Mouse (Mus musculus) naive thymus-derived CD4-positive, alpha-beta T cell, adult 2 months (primary cell): ENCODE results near the gene Amotl1.
"Not testable (repeated sequence)": the region's sequence is repeated elsewhere in the genome, so short reads cannot be mapped to it uniquely, and the experiment has no call there.

Experiments
- DNase-seq: peaks from one replicate; pipeline ENCODE4 v3.0.0-alpha.2; 2011; ENCODE audit warnings: low read depth

Gene Amotl1

DNA sequence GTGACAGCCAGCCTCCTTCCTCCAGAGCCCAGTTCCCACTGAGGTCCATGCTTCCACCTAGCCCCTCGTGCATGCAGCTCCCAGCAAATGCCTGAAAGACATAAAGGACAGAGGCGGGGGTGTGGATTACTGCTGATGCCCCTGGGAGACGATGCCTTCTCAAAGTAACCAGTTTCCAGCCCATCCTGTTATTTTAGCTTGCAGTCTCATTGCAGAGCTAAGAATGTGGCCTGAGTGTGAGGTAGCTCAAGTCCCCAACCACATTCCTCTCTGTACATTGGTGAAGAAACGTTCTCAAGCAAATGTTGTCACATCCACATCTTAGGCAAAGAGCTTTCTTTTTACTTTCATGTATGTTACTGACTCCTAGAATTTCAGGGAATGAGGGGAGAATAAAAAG is at the start of gene Amotl1:
Amotl1 (minus strand) TSS at position 101 of the 400 bp plus-strand sequence.
- DNase-seq: no peak

DNA sequence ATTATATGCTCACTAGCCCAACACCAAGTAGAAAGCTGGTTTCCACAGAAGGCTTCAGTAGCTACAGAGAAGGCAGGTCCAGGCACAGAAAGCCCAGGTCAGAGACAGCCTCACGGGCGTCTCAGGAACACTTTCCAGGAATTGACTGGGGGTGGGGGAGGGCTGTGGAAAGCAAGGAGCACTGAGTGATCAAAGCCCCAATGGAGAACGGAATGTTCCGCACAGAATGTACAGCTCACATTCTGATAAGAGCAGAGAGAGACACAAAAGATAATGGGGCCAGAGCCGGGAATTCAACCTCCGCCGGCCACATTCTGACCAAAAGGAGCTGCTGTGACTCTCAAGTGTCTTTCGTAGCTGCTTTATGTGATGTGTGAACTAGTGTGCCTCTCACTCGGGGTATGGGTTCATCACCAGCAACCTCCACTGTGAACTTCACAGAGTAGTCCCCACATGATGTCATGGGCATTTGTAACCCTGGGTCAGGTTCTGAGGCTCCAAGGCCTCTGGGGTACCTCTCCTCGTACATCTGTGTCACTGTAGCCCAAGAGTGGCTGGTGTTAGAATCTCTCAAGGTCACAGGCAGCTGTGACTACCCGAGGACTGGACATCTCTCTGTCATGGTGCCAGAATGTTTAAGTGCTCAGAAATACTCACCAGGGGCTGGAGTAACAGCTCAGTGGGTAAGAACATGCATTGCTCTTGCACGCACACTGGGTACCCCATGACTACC is 44.7 kb upstream of the Amotl1 start:
- no peak for DNase-seq

DNA sequence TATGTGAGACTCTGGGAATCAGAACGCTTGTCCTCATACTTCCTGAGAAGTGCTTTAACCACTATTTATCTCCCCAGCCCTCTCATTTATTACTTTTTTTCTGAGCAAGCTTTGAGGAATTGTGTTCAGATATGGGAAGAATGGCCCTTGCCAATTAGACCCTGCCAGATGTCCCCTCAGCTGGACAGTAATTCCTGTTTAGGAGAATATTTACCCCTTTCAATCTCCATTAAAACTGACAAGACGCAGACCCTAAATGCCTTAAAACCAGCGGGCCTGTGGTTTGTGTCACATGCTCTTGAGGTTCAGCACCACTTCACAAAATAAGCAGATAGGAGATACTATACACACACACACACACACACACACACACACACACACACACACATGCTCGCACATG is 39.5 kb upstream of the Amotl1 start:
- no peak for DNase-seq

DNA sequence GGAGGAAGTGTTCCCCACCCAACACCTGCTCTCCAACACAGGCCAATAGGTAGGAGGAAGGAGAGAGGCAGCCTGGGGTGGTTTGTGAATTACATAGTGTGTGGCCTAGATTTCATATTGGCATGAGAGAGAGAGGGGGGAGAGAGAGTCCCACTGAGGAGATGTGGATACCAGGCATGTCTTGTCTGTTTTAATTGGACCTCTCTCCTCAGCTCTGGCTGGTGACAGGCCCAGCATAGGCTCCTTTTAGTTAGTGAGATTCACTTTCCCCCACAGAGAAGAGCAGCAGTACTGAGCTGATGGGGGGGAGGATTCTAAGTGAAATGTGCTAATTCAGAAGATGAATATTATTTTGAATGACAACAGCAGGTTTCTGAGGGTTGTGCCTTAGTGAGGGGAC is 37.9 kb upstream of the Amotl1 start:
- no peak for DNase-seq

DNA sequence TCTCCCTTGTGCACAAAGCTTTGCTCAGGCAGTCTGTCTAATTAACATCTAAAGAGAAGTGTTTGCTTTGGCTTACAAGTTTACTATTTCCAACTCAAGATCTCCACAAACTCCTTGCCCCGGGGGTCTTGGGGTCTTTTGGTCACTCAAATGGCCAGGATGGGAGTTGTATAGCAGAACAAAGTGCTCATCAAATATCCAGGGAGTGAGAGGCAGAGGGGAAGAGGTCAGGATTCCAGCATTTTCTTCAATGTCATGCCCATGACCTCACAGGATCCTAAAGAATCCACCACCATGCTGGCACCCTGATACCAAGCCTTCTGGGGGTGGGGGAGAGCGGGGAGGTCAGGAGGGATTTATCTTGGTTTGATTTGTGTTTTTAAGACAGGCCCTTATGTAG is 35.7 kb upstream of the Amotl1 start:
- no peak for DNase-seq

DNA sequence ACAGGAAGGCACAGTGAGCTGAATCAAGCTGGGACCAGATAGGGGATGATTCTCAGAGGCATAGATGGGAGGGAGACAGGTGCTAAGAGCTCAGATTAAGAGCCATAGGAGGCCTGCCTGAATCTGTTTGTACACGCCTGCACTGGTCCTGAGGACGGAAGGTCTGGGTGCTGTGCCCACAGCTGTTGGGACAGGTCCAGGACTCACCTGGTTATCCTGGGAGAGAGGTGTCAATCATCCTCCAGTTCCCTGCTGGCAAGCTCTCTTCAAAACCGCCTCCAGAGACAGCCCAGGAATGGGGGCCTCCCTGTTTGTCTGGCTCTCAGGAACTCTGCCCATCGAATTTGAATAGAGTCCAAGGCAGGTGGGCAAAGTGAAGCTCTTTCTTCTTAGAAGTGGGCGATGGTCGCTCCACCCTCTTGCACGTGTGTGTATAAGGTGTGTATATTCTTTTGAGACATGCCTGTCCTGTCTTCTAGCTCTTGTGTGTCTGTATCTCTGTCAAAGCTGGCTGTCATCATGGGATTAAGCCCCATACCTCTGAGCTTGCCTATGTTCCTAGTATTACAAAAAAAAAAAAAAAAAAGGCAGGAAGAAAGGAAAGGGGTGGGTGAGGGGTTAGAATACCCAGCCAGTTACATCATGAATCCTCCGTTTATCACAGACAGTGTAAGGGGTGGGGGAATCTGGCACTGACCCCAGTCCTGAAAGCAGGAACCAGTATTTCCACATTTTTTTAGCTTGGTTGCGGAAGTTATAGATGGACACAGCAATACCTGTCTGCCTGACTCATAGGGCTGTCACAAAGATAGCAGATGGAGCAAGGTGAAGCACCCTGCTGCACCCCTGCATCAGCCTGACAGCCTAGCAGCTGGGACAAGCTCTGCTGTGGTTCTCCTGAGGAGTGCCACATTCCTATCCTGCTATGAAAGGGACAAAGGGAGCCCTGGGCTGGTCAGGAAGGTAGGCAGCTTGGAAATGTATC is 31.1 kb upstream of the Amotl1 start:
- no peak for DNase-seq

DNA sequence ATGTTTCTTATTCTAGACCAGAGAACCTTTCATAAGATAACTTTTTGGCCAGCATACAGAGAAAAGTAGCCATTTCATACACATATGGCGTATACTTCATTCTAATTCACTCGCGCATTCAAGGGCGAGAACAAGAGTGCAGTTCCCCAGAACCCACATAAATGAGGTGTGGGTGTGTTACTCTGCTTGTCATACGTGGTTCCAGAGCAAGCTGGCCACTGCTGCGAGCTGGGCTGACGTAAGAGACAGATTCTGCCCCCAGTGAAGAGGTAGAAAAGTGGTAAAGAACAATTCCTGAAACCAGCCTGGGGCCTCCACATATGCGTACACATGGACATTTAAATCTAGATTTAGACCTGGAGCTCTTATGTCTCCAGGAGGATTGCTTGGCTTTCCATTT is 29.6 kb upstream of the Amotl1 start:
- DNase-seq: no peak

DNA sequence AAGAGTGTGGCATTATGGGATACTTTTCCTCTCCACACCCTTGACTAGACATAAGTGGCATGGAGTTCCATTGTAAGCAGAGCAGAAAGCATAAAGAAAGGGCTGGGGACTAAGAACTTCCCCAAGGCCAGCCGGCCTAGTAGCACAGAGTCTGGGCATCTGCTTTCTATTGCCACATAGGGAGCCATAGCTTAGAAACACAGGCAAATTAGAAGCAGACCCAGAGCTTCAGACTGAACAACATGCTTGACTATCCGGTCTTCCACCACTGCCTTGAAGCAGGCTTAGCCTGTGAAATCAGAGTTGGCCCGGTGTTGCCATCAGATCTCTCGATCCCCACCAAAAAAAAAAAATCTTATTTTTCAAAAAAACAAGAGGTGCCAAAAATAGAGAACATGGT is 28.3 kb upstream of the Amotl1 start:
- no peak for DNase-seq

DNA sequence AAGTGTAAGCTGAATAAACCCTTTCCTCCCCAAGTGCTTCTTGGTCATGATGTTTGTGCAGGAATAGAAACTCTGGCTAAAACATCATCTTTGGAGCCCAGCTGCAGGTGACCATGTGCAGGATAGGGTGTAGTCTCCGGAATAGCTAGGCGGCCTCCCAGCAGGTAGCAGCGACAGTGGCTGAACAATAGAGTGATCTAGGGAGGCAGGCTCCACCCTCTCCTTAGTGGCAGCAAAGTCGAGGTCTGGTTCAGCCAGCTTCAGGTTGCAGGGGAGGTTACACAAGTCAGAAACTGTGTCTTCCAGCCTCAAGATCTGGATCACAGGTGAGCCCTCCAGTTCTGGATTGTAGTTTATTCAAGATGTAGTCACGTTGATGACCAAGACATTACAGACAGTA is 27.1 kb upstream of the Amotl1 start:
- not testable (repeated sequence) for DNase-seq

DNA sequence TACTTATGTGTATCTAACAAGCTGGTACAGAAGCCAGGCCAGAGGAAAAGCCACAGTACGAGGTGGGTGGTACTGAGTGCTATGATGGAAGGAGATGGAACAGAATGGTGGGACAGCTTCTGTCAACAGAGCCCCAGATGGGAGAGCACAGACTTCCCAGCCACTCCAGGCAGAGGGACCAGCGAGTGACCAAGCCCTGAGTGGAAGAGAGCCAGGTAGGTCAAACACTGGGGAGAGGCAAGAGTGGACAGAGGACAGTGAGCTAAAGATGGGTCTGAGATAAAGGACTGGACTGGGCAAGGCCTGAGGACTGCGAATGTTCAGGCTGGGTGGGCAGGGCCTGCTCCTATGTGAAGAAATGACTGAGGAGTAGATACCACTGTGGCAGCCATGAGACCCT is 23.5 kb upstream of the Amotl1 start:
- DNase-seq: no peak

DNA sequence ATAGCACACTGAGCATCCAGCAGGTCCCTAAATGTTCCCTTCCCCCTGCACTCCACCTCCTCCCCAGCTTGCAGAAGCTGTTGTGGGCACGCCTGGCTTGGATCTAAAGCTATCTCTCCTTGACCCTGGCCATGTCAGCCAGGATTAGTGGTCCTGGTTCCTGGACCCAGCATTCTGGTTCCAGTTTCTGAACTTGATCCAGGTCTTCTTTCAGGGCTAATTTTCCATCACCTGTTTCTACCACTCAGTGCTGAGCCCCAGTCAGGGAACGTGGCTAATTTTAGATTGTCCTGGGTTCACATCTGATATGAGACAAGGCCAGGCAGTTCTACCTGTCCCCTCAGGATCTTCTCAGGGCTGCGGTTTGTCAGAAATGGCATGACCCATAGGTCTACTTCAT is 21.2 kb upstream of the Amotl1 start:
- DNase-seq: no peak

DNA sequence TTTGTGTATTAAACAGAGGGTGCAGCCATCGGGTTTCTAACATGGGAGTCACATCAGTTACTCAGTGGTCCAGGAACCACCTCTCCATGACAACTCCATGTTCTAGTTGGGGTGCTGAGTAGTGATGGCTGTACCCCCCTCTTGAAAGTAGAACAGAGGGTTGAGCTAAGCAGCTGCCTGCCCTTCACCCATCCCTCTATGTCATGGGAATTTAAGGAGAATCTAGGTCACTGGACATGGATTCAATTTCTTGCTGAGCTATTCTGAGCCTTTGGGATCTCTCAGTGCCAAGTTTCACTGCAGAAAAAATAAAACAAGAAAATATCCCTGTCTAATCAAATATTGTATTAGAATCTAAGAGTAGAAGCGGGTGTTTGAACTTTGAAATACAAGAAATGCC is 18.7 kb upstream of the Amotl1 start:
- DNase-seq: no peak

DNA sequence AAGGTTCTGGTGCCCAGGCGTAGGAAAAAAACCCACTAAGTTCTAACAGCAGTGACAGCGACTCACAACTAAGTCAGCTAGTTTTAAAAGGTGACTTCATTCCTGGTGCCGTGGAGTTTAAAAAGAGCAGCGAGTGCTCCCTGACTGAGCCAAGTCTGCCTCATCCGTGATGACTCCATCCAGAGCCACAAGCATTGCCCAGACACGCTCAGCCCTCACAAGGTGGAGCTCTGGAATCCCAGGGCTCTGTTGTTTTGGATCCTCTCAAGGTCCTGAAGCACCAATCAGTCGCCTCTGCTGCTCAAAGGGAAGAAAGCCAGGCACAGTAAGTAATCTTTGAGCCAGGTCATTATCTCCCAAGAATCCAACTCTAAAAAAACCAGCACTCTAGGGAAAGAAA is 18.0 kb upstream of the Amotl1 start:
- no peak for DNase-seq

DNA sequence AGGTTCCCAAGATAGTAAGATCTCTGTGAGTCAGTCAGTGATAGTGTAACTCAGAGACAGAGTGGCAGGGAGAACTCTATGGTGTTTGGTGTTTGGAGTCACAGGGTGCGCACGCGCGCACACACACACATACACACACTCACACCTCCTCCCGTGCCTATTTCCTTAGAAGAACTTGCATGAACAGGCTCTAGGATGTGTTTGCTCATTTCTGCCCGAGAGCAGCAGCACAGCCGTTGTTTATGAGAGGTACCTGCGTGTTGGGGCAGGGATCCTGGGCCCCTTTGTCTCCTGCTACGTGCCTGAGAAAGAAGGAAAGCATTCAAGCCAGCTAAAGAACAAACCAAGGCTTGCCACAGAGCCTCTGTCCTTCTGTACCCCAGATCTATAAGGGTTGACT is 17.3 kb upstream of the Amotl1 start:
- DNase-seq: no peak

DNA sequence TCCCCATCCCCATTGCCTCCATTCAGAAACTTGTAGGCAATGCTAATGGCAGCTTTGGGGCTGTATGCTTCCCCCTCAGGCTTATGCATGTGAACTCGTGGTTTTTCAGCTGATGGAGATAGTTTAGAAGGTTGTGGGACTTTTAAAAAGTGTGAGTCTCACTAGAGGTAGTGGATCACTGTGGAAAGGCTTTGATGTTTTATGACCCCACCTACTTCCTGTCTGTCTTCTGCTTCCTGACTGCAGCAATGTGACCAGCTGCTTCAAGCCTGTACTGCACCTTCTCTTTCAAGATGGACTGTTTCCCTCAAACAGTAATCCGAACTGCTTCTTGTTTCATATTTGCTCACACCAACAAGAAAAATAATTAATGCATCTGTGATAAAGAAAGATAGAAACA is 13.1 kb upstream of the Amotl1 start:
- DNase-seq: peak; percentile 22

DNA sequence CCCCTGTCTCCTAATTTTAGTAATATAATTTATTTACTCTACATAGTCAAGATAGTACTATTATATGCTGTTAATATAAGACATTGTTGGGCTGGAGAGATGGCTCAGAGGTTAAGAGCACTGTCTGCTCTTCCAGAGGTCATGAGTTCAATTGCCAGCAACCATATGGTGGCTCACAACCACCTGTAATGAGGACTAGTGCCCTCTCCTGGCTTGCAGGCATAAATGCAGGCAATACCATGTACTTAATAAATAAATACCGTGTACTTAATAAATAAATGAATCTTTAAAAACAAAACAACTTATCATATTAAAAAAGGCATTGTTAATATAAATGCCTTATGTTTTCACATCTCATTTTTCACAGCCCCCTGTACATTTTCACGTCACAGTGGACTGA is 9.2 kb upstream of the Amotl1 start:
- DNase-seq: peak; percentile 17

DNA sequence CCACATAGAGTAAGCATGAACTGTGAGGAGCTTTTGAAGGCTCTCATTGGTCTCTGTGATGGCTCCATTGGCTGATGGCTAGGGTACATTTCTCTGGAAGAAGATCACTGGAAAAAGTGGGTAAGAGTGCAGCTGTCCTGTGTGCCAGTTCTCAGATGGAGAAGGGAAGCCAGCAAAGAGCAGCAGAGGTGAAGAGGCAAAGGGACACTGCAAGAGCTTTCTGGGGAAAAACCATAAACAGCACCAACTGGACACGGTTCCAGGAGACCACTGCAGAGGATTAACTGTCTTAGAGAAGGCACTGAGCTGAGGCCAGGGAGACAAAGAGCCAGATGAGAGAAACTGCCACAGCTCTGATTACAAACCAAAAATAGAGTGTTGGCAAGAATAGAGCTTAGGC is 7.9 kb upstream of the Amotl1 start:
- no peak for DNase-seq

DNA sequence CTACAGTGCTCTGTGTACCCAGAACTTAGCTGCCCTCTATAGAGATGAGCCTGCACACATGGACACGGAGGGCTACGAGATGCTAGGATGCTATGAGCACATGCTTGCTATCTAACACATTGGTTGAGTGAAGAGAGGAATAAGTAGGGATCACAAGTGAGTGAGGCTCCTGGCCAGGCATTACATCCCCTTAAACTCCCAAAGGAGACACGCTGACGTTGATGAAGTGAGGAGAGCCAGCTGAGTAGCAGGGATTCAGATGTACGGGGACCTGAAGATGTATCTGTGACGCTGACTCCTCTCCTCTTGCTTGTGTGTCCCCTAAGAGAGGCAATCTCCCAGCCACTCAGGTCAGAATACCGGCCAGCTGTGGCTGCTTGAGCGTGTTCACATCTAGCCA is 3.0 kb upstream of the Amotl1 start:
- no peak for DNase-seq

DNA sequence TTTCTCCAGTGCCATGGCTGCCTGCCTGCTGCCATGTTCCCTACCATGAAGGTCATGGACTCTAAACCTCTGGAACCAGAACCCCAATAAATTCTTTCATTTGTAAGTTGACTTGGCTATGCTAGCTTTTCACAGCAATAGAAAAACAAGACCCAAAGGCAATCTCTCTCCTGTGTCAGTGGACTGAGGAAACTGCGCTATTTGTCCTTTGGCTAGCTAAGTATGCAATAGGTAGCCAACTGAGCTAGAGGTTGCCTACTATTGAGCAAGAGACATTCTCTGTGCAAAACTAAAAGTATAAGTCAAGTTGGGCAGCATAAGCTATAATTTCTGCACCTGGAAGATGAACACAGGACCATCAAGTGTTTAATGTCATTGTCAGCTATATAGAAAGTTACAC is 1.8 kb upstream of the Amotl1 start:
- DNase-seq: no peak

DNA sequence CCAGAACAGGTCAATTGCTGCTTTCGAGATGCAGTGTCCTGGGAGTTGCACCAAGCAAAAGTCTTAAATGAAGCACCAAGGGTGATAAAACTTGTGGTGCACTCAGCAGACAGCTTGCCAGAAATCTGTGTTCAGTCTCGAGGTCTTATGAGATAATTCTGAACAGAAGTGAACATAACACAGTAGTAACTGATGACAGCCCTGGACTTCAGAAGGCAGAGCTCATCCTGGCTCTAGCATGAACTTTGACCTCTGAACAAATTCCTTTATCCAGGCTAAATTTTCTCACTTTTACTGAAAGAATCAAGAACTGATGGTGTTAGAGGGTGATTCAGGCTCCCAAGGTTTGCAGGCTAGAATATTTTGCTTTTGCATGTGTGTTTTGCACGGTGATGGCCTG is 1.2 kb upstream of the Amotl1 start:
- DNase-seq: no peak

DNA sequence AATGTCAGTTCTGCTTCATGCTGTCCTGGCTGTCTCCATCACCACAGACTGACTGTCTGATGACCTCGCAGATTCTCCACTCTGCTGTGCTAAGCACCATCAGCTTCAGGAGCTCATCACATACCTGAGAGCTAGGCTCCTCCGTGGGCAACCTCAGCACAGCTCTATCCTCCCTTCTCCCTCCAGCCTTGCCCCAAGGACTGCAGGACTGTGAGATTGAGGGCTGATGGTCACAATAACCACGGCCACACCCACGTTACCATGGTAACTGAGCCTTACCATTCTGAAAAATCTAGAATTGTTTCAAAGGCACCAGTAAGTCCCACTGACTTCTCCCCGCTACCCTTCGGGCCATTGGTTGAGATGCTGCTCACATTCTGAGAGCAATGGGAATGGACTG is 1.5 kb downstream of the Amotl1 start:
- DNase-seq: no peak

DNA sequence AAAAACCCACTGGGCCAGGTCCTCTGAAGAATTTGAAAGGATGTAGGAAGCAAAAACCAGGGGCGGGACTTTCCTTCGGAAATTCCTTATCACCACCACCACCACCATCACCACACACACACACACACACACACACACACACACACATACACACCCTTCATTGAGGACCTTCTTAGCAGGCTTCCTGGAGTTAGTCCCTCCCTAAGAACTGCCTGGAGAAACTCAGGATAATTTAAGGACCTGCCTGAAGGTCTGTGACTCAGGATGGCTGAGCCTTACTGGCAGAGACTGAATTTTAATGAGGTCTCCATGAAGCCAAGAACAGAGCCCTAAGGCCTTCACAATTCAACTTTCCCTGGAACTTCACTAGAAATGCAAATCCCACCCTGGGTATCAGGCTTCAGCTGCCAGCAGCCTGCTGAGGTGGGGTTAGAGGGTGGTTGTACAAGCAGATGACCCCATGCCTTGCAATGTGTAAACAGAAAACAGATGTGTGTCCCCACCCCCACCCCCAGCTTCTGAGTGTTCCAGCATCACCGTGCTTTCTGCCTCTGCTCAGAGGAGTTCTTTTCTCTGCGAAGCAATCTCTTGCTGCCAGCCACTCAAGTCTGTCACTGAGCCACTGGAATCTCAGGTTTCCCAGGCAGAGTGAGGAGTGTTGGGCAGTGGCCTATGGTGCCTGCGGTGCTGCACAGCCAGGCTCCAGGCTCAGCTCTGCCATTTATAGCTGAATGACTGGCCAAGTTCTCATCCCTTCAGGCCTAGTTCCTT is 2.4 kb downstream of the Amotl1 start:
- DNase-seq: no peak
